Comparison of ENCODE assay signal across 27 mouse cellular contexts in genomic region chr15:13231550-13231949, GRCm38 (mm10). TPM values are rescaled to one million over a fixed set of nuclear protein-coding genes. Genes with fewer than 3 reads are reported as not detected.
"Had no signal": no experiment of that assay in that cellular context is flagged by ENCODE, and none has a peak within 500 bp of the region (broad histone marks: within the 10 kb centered on the region; RNA-seq: fewer than 3 reads in every experiment).

No protein-coding gene starts in this region.

- ATAC-seq: hindbrain, embryonic 16.5 days; inflammation-experienced regulatory T-cells, adult 6 months; intestine, embryonic 15.5 days had no signal

- H3K36me3 ChIP-seq: heart, embryonic 13.5 days; heart, embryonic 15.5 days; hindbrain, embryonic 10.5 days; hindbrain, embryonic 12.5 days; intestine, embryonic 15.5 days; kidney, embryonic 15.5 days; limb, embryonic 10.5 days; limb, embryonic 12.5 days had no signal

- H3K9me3 ChIP-seq: heart, embryonic 13.5 days; heart, embryonic 15.5 days; hindbrain, embryonic 12.5 days; intestine, embryonic 15.5 days; kidney, embryonic 15.5 days; limb, embryonic 10.5 days; limb, embryonic 12.5 days had no signal

- H3K9ac ChIP-seq: heart, embryonic 13.5 days; heart, embryonic 15.5 days; hindbrain, embryonic 12.5 days; hindbrain, embryonic 14.5 days; intestine, embryonic 15.5 days; kidney, embryonic 15.5 days; limb, embryonic 12.5 days had no signal

- DNase-seq: gastrocnemius, adult 2 months; gastrocnemius, postnatal 10 days; gastrocnemius, postnatal 25 days; heart, adult 2 months; heart, postnatal 4 days; kidney, adult 11 months; kidney, adult 2 months; kidney, adult 9 months; kidney, postnatal 14 days; kidney, postnatal 36 days; liver had no signal

- H3K4me1 ChIP-seq: heart, embryonic 13.5 days; heart, embryonic 15.5 days; hindbrain, embryonic 12.5 days; intestine, embryonic 15.5 days; kidney, embryonic 15.5 days; limb, embryonic 12.5 days had no signal

- H3K27me3 ChIP-seq: heart, embryonic 13.5 days; heart, embryonic 15.5 days; hindbrain, embryonic 12.5 days; intestine, embryonic 15.5 days; kidney, embryonic 15.5 days; limb, embryonic 12.5 days had no signal

- H3K4me2 ChIP-seq: heart, embryonic 11.5 days; heart, embryonic 13.5 days; heart, embryonic 15.5 days; hindbrain, embryonic 12.5 days; hindbrain, embryonic 14.5 days; intestine, embryonic 15.5 days; kidney, embryonic 15.5 days; limb, embryonic 12.5 days; liver, embryonic 11.5 days had no signal

- H3K4me3 ChIP-seq: gastrocnemius, adult 2 months; heart, adult 2 months; heart, embryonic 13.5 days; heart, embryonic 15.5 days; hindbrain, embryonic 10.5 days; hindbrain, embryonic 12.5 days; intestine, embryonic 15.5 days; kidney, embryonic 15.5 days; left cerebral cortex, adult 2 months; limb, embryonic 10.5 days; limb, embryonic 12.5 days had no signal

- H3K27ac ChIP-seq: gastrocnemius, adult 2 months; heart, adult 2 months; heart, embryonic 13.5 days; heart, embryonic 15.5 days; hindbrain, embryonic 10.5 days; hindbrain, embryonic 12.5 days; hindbrain, embryonic 14.5 days; intestine, embryonic 15.5 days; kidney, embryonic 15.5 days; kidney, postnatal 0 days; left cerebral cortex, adult 2 months; limb, embryonic 10.5 days; limb, embryonic 12.5 days had no signal

RNA-seq across cellular contexts. Expression of gene Cdh6, which starts 58.1 kb away (rescaled TPM):
- total RNA-seq: granulocyte monocyte progenitor cell, adult 5-6 weeks had no signal
